Mouse (Mus musculus): ENCODE measurements around the gene Mrtfa. TPM values are rescaled to one million over a fixed set of nuclear protein-coding genes. Genes with fewer than 3 reads are reported as not detected.
"Not testable (repeated sequence)": the region's sequence is repeated elsewhere in the genome, so short reads cannot be mapped to it uniquely, and the experiment has no call there.

The Mrtfa gene
- total and polyA plus RNA-seq, 2 experiments from 2014 or later = 22.6 to 32.1 TPM

- WGBS = 70% methylated on average over 6 of the region's 6 CpGs
- no peak for TF ChIP-seq CTCF (IDR thresholded peaks at IDR 0.05; ENCODE audit: low read depth)
- Histone ChIP-seq H3K9me3 (ENCODE audit: low read length) (no peaks in the 10 kb centered on the region), H3K36me3 (ENCODE audit: insufficient read depth, low read length) (no peaks in the 10 kb centered on the region), H3K27ac (no peak overlapping the region), H3K27me3 (ENCODE audit: insufficient read depth, low read length) (no peaks in the 10 kb centered on the region), H3K9ac (replicated peaks; ENCODE audit: low read length) (no peak overlapping the region), H3K4me3 (ENCODE audit: low read length) (no peak overlapping the region), H3K4me1 (ENCODE audit: insufficient read depth, low read length) (no peaks in the 10 kb centered on the region), H3K4me2 (ENCODE audit: low read depth, low read length) (no peak overlapping the region)
- no peak for ATAC-seq
- DNase-seq (ENCODE audit: low spot score) = no peak
Measured at GRCm38 (mm10) chr15:81221446-81221845, 30.9 kb upstream of the Mrtfa start.

GRCm38 (mm10) chr15:81220051-81220450 is 29.5 kb upstream of the Mrtfa start:
- H3K9me3 ChIP-seq (ENCODE audit: low read length); H3K9ac ChIP-seq (replicated peaks; ENCODE audit: low read length); DNase-seq (ENCODE audit: low spot score); H3K27me3 ChIP-seq (ENCODE audit: insufficient read depth, low read length); H3K27ac ChIP-seq; H3K4me3 ChIP-seq (ENCODE audit: low read length); H3K4me1 ChIP-seq (ENCODE audit: insufficient read depth, low read length); H3K36me3 ChIP-seq (ENCODE audit: insufficient read depth, low read length); H3K4me2 ChIP-seq (ENCODE audit: low read depth, low read length); ATAC-seq: not testable (repeated sequence)
- 69% methylated on average over 8 of the region's 8 CpGs for WGBS

- Histone ChIP-seq H3K9ac (replicated peaks; ENCODE audit: low read length) (no peak overlapping the region), H3K4me1 (ENCODE audit: insufficient read depth, low read length) (no peaks in the 10 kb centered on the region), H3K27ac (no peak overlapping the region), H3K4me2 (ENCODE audit: low read depth, low read length) (no peak overlapping the region), H3K27me3 (ENCODE audit: insufficient read depth, low read length) (no peaks in the 10 kb centered on the region), H3K4me3 (ENCODE audit: low read length) (no peak overlapping the region), H3K36me3 (ENCODE audit: insufficient read depth, low read length) (no peaks in the 10 kb centered on the region), H3K9me3 (ENCODE audit: low read length) (no peaks in the 10 kb centered on the region)
- DNase-seq (ENCODE audit: low spot score) (no peak), ATAC-seq (no peak)
- 81% methylated on average over 6 of the region's 6 CpGs for WGBS
- TF ChIP-seq CTCF (IDR thresholded peaks at IDR 0.05; ENCODE audit: low read depth) = no peak
Measured at GRCm38 (mm10) chr15:81219054-81219453, 28.5 kb upstream of the Mrtfa start.

- no peak overlapping the region for H3K4me3 ChIP-seq (ENCODE audit: low read length)
- TF ChIP-seq CTCF (IDR thresholded peaks at IDR 0.05; ENCODE audit: low read depth) = no peak
- no peaks in the 10 kb centered on the region for H3K27me3 ChIP-seq (ENCODE audit: insufficient read depth, low read length)
- H3K9me3 ChIP-seq (ENCODE audit: low read length) = no peaks in the 10 kb centered on the region
- no peaks in the 10 kb centered on the region for H3K36me3 ChIP-seq (ENCODE audit: insufficient read depth, low read length)
- H3K9ac ChIP-seq (replicated peaks; ENCODE audit: low read length) = no peak overlapping the region
- DNase-seq (ENCODE audit: low spot score) = no peak
- no peak overlapping the region for H3K4me2 ChIP-seq (ENCODE audit: low read depth, low read length)
- no peaks in the 10 kb centered on the region for H3K4me1 ChIP-seq (ENCODE audit: insufficient read depth, low read length)
- 79% methylated on average over 19 of the region's 19 CpGs for WGBS
- H3K27ac ChIP-seq = no peak overlapping the region
- no peak for ATAC-seq
Measured at GRCm38 (mm10) chr15:81216906-81217653, 26.5 kb upstream of the Mrtfa start.

- Histone ChIP-seq H3K9me3 (ENCODE audit: low read length) (no peaks in the 10 kb centered on the region), H3K36me3 (ENCODE audit: insufficient read depth, low read length) (no peaks in the 10 kb centered on the region), H3K4me2 (ENCODE audit: low read depth, low read length) (no peak overlapping the region), H3K4me1 (ENCODE audit: insufficient read depth, low read length) (no peaks in the 10 kb centered on the region), H3K27me3 (ENCODE audit: insufficient read depth, low read length) (no peaks in the 10 kb centered on the region), H3K9ac (replicated peaks; ENCODE audit: low read length) (no peak overlapping the region), H3K27ac (no peak overlapping the region), H3K4me3 (ENCODE audit: low read length) (no peak overlapping the region)
- TF ChIP-seq CTCF (IDR thresholded peaks at IDR 0.05; ENCODE audit: low read depth) = no peak
- DNase-seq (ENCODE audit: low spot score) = no peak
- ATAC-seq = no peak
- WGBS = 77% methylated on average over 15 of the region's 15 CpGs
Measured at GRCm38 (mm10) chr15:81212976-81213375, 22.4 kb upstream of the Mrtfa start.

GRCm38 (mm10) chr15:81210496-81210895 is 19.9 kb upstream of the Mrtfa start:
- H3K9me3 ChIP-seq (ENCODE audit: low read length) = no peaks in the 10 kb centered on the region
- WGBS = 73% methylated on average over 5 of the region's 5 CpGs
- no peaks in the 10 kb centered on the region for H3K36me3 ChIP-seq (ENCODE audit: insufficient read depth, low read length)
- no peak overlapping the region for H3K27ac ChIP-seq
- TF ChIP-seq CTCF (IDR thresholded peaks at IDR 0.05; ENCODE audit: low read depth) = no peak
- H3K4me2 ChIP-seq (ENCODE audit: low read depth, low read length) = no peak overlapping the region
- no peaks in the 10 kb centered on the region for H3K4me1 ChIP-seq (ENCODE audit: insufficient read depth, low read length)
- no peak overlapping the region for H3K4me3 ChIP-seq (ENCODE audit: low read length)
- H3K27me3 ChIP-seq (ENCODE audit: insufficient read depth, low read length) = no peaks in the 10 kb centered on the region
- no peak overlapping the region for H3K9ac ChIP-seq (replicated peaks; ENCODE audit: low read length)
- DNase-seq (ENCODE audit: low spot score) (peak; percentile 42), ATAC-seq (no peak)

GRCm38 (mm10) chr15:81202462-81202861 is 11.9 kb upstream of the Mrtfa start:
- no peak for ATAC-seq
- Histone ChIP-seq H3K27ac (no peak overlapping the region), H3K4me2 (ENCODE audit: low read depth, low read length) (no peak overlapping the region), H3K9me3 (ENCODE audit: low read length) (no peaks in the 10 kb centered on the region), H3K4me3 (ENCODE audit: low read length) (no peak overlapping the region), H3K4me1 (ENCODE audit: insufficient read depth, low read length) (no peaks in the 10 kb centered on the region), H3K9ac (replicated peaks; ENCODE audit: low read length) (no peak overlapping the region), H3K27me3 (ENCODE audit: insufficient read depth, low read length) (no peaks in the 10 kb centered on the region), H3K36me3 (ENCODE audit: insufficient read depth, low read length) (no peaks in the 10 kb centered on the region)
- WGBS = 98% methylated on average over 5 of the region's 5 CpGs
- no peak for DNase-seq (ENCODE audit: low spot score)
- TF ChIP-seq CTCF (IDR thresholded peaks at IDR 0.05; ENCODE audit: low read depth) = no peak

Measured in hindbrain, postnatal 0 days (tissue).